8 mouse cellular contexts compared by ENCODE assay signal in the genomic region with DNA sequence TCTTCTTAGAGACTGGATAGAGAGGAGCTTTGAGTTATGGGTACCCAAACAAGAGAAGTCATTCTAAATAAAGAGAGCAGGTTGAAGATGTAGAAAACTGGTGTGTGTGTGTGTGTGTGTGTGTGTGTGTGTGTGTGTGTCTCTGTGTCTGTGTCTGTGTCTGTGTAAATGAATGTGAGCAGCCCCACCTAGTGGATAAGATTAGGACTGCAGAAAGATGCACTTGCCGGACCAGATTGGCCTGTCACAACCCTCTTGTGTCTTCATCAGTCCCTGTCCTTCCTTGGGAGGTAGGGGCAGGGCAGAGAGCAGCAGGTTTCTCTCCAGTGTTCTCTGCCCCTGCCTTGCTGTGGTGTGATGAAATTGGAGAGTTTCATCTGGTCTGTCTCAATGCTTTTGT. TPM values are rescaled to one million over a fixed set of nuclear protein-coding genes. Genes with fewer than 3 reads are reported as not detected.
DNase-seq lines count a peak whose midpoint lies in the region; ATAC-seq and TF ChIP-seq lines count a peak whose summit lies in the region.

No protein-coding gene starts in this region.

- H3K4me2 ChIP-seq in heart, embryonic 16.5 days (ENCODE audit: low read depth, low read length), result no peak overlapping the region
- H3K4me2 ChIP-seq in lung, postnatal 0 days (replicated peaks; ENCODE audit: low read depth, low read length), result no peak overlapping the region

- no peak overlapping the region for H3K4me3 ChIP-seq in heart, embryonic 16.5 days (ENCODE audit: low read length)
- no peak overlapping the region for H3K4me3 ChIP-seq in lung, postnatal 0 days (ENCODE audit: low read depth, low read length)

- H3K36me3 ChIP-seq in heart, embryonic 16.5 days (ENCODE audit: control insufficient read depth, insufficient read depth), result no peaks in the 10 kb centered on the region
- H3K36me3 ChIP-seq in lung, postnatal 0 days (ENCODE audit: insufficient read depth, low read length), result no peaks in the 10 kb centered on the region

- ATAC-seq in heart, embryonic 16.5 days (replicated peaks; ENCODE audit: extremely low read depth, insufficient read depth, low FRiP score), result peak; percentile 52
- ATAC-seq in lung, postnatal 0 days, result no peak; the same call in 1 of the 2 replicates

- TF ChIP-seq CTCF in lung, postnatal 0 days (IDR thresholded peaks at IDR 0.05), result peak; percentile 87

- intact Hi-C loops in heart, postnatal 25 days (cut with DNase I), result loop anchor here (2.0 kb wide), 1 partner anchor 16 kb away; no protein-coding TSS in a partner anchor

- 20% methylated on average over 1 of the region's 1 CpGs for WGBS in heart, embryonic 16.5 days
- WGBS in lung, postnatal 0 days, result 13% methylated on average over 1 of the region's 1 CpGs

- peaks cover 31% of the 10 kb centered on the region for H3K4me1 ChIP-seq in heart, embryonic 16.5 days (ENCODE audit: control insufficient read depth, insufficient read depth, low read length)
- no peaks in the 10 kb centered on the region for H3K4me1 ChIP-seq in lung, postnatal 0 days (ENCODE audit: insufficient read depth, low read depth, low read length)

- H3K9me3 ChIP-seq in heart, embryonic 16.5 days (replicated peaks; ENCODE audit: control insufficient read depth, low read length), result no peaks in the 10 kb centered on the region
- H3K9me3 ChIP-seq in lung, postnatal 0 days (ENCODE audit: low read length), result no peaks in the 10 kb centered on the region

- TF ChIP-seq EP300 in lung, postnatal 0 days (IDR thresholded peaks at IDR 0.05), result no peak

- H3K27ac ChIP-seq in heart, embryonic 16.5 days (ENCODE audit: low read length), result no peak overlapping the region
- no peak overlapping the region for H3K27ac ChIP-seq in lung, postnatal 0 days (ENCODE audit: low read length)

- H3K27me3 ChIP-seq in heart, embryonic 16.5 days (ENCODE audit: control insufficient read depth, insufficient read depth, low read length), result no peaks in the 10 kb centered on the region
- no peaks in the 10 kb centered on the region for H3K27me3 ChIP-seq in lung, postnatal 0 days (replicated peaks; ENCODE audit: insufficient read depth, low read length)

- peak overlapping the region; percentile 30; the same call in 1 of the 2 replicates for H3K9ac ChIP-seq in heart, embryonic 16.5 days (ENCODE audit: low read length)
- no peak overlapping the region for H3K9ac ChIP-seq in lung, postnatal 0 days (replicated peaks; ENCODE audit: low read depth)

- no peak for DNase-seq in heart, postnatal 25 days (ENCODE audit: low spot score)
- DNase-seq in 416B (ENCODE audit: low read depth) (peak; percentile 78), MN1 (ENCODE audit: low spot score) (peak; percentile 57)
- peak; percentile 39 for DNase-seq in forelimb bud, embryonic 11.5 days (ENCODE audit: low read depth, low spot score)
- DNase-seq in lung, postnatal 0 days (ENCODE audit: low spot score), result peak; percentile 46
- DNase-seq in ovary, postnatal 36 days (ENCODE audit: low spot score), result no peak
- DNase-seq in spleen, adult 18-20 months, result no peak

RNA-seq across cellular contexts. Expression of gene Tnnt2, which starts 7.2 kb away (rescaled TPM):
- 9,605 and 10,628 TPM in 2 replicates for polyA plus RNA-seq in heart, embryonic 16.5 days (2015; fragmentation: Nextera tagmentation; extraction: Ambion mirVana)
- total RNA-seq in heart, postnatal 25 days (2021), result 1,000 to 10,000 TPM; 8,717 to 8,772 TPM
- polyA plus RNA-seq in lung, postnatal 0 days (2015; fragmentation: Nextera tagmentation; extraction: Ambion mirVana), result 84.6 and 115 TPM in 2 replicates

RNA-seq across cellular contexts. Expression of gene Lad1, which starts 10.5 kb away (rescaled TPM):
- 5.9 TPM in 2 replicates for polyA plus RNA-seq in heart, embryonic 16.5 days (2015; fragmentation: Nextera tagmentation; extraction: Ambion mirVana)
- total RNA-seq in heart, postnatal 25 days (2021), result 1 to 10 TPM; 5.6 to 6.0 TPM
- 4.4 and 6.0 TPM in 2 replicates for polyA plus RNA-seq in lung, postnatal 0 days (2015; fragmentation: Nextera tagmentation; extraction: Ambion mirVana)

RNA-seq across cellular contexts. Expression of gene Tnni1, which starts 49.7 kb away (rescaled TPM):
- 4,265 and 4,826 TPM in 2 replicates for polyA plus RNA-seq in heart, embryonic 16.5 days (2015; fragmentation: Nextera tagmentation; extraction: Ambion mirVana)
- 1 to 10 TPM; 2.0 to 2.3 TPM for total RNA-seq in heart, postnatal 25 days (2021)
- 26.1 and 31.2 TPM in 2 replicates for polyA plus RNA-seq in lung, postnatal 0 days (2015; fragmentation: Nextera tagmentation; extraction: Ambion mirVana)

Comparison
In these comparisons a context has a peak if more than half of its experiments do, and no peak if none do; other contexts are left out.
1. DNase-seq: peak in 416B (single experiment), MN1 (single experiment), forelimb bud, embryonic 11.5 days (single experiment) and lung, postnatal 0 days (single experiment); none in heart, postnatal 25 days (single experiment), ovary, postnatal 36 days (single experiment) and spleen, adult 18-20 months (0 of 2).
2. RNA of gene Tnnt2, which starts 7.2 kb away (polyA plus RNA-seq): 9,605 to 10,628 TPM in heart, embryonic 16.5 days; 84.6 to 115 TPM in lung, postnatal 0 days; every median in the first group is over 10 times any median in the second.
3. RNA of gene Tnni1, which starts 49.7 kb away (polyA plus RNA-seq): 4,265 to 4,826 TPM in heart, embryonic 16.5 days; 26.1 to 31.2 TPM in lung, postnatal 0 days; every median in the first group is over 100 times any median in the second.